Mouse (Mus musculus) midbrain, postnatal 0 days (tissue): ENCODE results near the gene Hpgd. TPM values are rescaled to one million over a fixed set of nuclear protein-coding genes. Genes with fewer than 3 reads are reported as not detected.

Source experiments
- ATAC-seq: fragments of 200-750 bp; cut with Nextera tagmentation; 2 replicates; pipeline ENCODE4 v1.8.0; 2017; ENCODE audit warnings: moderate number of reproducible peaks, mild to moderate bottlenecking, moderate TSS enrichment, moderate library complexity; ENCODE audit not compliant: low FRiP score
- DNase-seq: peaks from one replicate; pipeline ENCODE4 v3.0.0-alpha.2; 2015; ENCODE audit warnings: low spot score
- H3K27ac ChIP-seq: fragments of 300-500 bp; sonication (generic); 2 replicates; pipeline ENCODE4 v1.5.1; 2014; ENCODE audit warnings: low read depth, mild to moderate bottlenecking, low read length, mixed read lengths
- H3K27me3 ChIP-seq: fragments of 300-500 bp; sonication (generic); 2 replicates; pipeline ENCODE4 v1.6.1; 2014; ENCODE audit warnings: low read length, control low read depth, mixed read lengths; ENCODE audit not compliant: insufficient read depth
- H3K36me3 ChIP-seq: fragments of 300-500 bp; sonication (generic); 2 replicates; pipeline ENCODE4 v1.6.1; 2014; ENCODE audit warnings: low read length, control low read depth, mixed read lengths; ENCODE audit not compliant: insufficient read depth
- H3K4me1 ChIP-seq: fragments of 300-500 bp; sonication (generic); 2 replicates; pipeline ENCODE4 v1.6.1; 2014; ENCODE audit warnings: mild to moderate bottlenecking, control low read depth, antibody characterized with exemption, low read length, mixed read lengths; ENCODE audit not compliant: insufficient read depth
- H3K4me2 ChIP-seq: fragments of 300-500 bp; sonication (generic); 2 replicates; pipeline ENCODE4 v1.6.1; 2014; ENCODE audit warnings: low read depth, mild to moderate bottlenecking, low read length, mixed read lengths; ENCODE audit not compliant: poor library complexity, severe bottlenecking
- H3K4me3 ChIP-seq: fragments of 300-500 bp; sonication (generic); 2 replicates; pipeline ENCODE4 v1.5.1; 2014; ENCODE audit warnings: low read depth, mild to moderate bottlenecking, low read length, moderate library complexity
- H3K9ac ChIP-seq: fragments of 300-500 bp; sonication (generic); replicated peaks from 2 replicates; pipeline ENCODE4 v1.6.1; 2014; ENCODE audit warnings: mild to moderate bottlenecking, low read length, moderate library complexity, mixed read lengths; ENCODE audit not compliant: poor library complexity, severe bottlenecking
- H3K9me3 ChIP-seq: fragments of 300-500 bp; sonication (generic); 2 replicates; pipeline ENCODE4 v1.6.1; 2016; ENCODE audit warnings: low read length, control low read depth
- CTCF ChIP-seq: IDR thresholded peaks from 2 replicates; pipeline ENCODE4 v1.5.1; 2016; ENCODE audit warnings: antibody characterized with exemption, mild to moderate bottlenecking
- WGBS: fragments of 180-500 bp; shearing (Covaris S2); extraction: QIAGEN DNeasy Blood & Tissue Kit; methylation state at CpG from one replicate; pipeline ENCODE4 v1.1.7; 2014; 5-methylcytosine and 5-hydroxymethylcytosine counted together
- polyA plus RNA-seq: library from polyadenylated mRNA; unstranded; fragments of >200 nt; fragmentation: Nextera tagmentation; extraction: Ambion mirVana; gene quantifications from 2 replicates; pipeline ENCODE4 v1.2.1, GENCODE M21; 2015
- total RNA-seq: library from RNA; depleted of rRNA; stranded (reverse); fragments of >200 nt; gene quantifications from 2 replicates; pipeline ENCODE4 v1.2.3, GENCODE M21; 2014

Gene Hpgd
- total and polyA plus RNA-seq, 2 experiments from 2014 or later: 3.6 to 6.7 TPM

DNA sequence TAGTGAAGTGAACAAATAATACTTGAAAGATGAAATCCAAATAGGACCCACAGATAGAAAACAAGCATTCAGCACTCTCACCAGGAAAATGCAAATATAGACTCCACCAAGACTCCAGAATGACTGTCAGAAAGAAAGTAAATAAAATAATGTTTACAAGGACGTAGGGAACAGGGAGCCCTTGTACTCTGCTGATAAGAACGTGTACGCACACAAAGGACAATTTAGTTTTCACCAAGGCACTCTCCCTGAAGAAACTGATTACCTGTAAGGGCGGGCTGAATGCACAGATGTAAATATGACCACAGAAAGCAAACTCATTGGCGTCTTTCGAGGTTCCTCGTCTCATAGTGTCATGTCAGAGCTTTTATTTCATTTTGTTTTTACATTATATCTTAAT, 10.2 kb downstream of the Hpgd start:
- Histone ChIP-seq H3K27me3 (no peaks in the 10 kb centered on the region), H3K9ac (no peak overlapping the region), H3K4me3 (no peak overlapping the region), H3K4me2 (no peak overlapping the region), H3K27ac (no peak overlapping the region), H3K4me1 (no peaks in the 10 kb centered on the region), H3K36me3 (no peaks in the 10 kb centered on the region), H3K9me3 (no peaks in the 10 kb centered on the region)
- no peak for TF ChIP-seq CTCF
- 84% methylated on average over 7 of the region's 7 CpGs for WGBS
- DNase-seq (no peak), ATAC-seq (no peak)

DNA sequence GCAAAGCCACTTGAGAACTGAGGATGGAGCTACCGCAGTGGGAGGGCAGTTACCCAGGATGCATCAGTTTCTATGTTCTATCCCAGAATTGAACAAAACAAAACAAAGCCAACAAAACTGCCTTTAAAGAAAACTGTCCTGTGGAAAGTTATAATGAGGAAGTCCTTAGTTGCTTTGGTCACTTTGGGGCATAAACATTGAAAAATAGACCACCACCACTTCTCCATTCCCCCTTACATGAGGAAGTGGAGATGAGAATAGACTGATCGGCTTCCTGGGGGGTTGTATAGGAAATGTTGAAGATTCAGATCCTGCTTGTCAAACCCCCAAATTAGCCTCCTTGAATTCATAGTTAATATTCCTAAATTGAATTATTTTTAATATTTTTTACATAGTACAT, 19.2 kb downstream of the Hpgd start:
- no peak overlapping the region for H3K27ac ChIP-seq
- 95% methylated on average over 2 of the region's 2 CpGs for WGBS
- TF ChIP-seq CTCF: no peak
- no peak overlapping the region for H3K9ac ChIP-seq
- H3K27me3 ChIP-seq: no peaks in the 10 kb centered on the region
- peak; percentile 1 for DNase-seq
- no peaks in the 10 kb centered on the region for H3K36me3 ChIP-seq
- H3K9me3 ChIP-seq: no peaks in the 10 kb centered on the region
- no peak for ATAC-seq
- H3K4me1 ChIP-seq: no peaks in the 10 kb centered on the region
- no peak overlapping the region for H3K4me3 ChIP-seq
- no peak overlapping the region for H3K4me2 ChIP-seq

DNA sequence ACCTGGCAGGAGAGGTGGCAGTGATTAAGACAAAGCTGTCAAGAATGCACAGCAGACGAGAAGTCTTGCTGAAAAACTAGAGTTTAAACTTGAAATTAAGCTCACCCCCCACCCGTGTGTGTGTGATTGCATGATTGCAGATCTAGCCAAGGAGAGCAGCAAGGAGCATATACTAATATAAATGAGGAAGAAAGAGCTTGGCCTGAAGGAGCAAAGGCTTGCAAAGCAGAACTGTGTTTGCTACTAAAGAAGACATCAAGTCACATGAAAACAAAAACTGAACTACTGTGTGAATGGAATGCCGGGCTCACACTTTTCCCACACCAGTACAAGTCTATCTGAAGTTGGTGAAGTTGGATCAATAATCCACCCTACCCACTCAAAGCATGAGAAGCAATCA, 20.8 kb downstream of the Hpgd start:
- no peak overlapping the region for H3K27ac ChIP-seq
- no peak overlapping the region for H3K4me3 ChIP-seq
- WGBS: 75% methylated on average over 3 of the region's 3 CpGs
- H3K4me2 ChIP-seq: no peak overlapping the region
- no peaks in the 10 kb centered on the region for H3K27me3 ChIP-seq
- no peaks in the 10 kb centered on the region for H3K4me1 ChIP-seq
- no peak overlapping the region for H3K9ac ChIP-seq
- DNase-seq: no peak
- no peaks in the 10 kb centered on the region for H3K9me3 ChIP-seq
- ATAC-seq: no peak
- no peaks in the 10 kb centered on the region for H3K36me3 ChIP-seq
- TF ChIP-seq CTCF: no peak

DNA sequence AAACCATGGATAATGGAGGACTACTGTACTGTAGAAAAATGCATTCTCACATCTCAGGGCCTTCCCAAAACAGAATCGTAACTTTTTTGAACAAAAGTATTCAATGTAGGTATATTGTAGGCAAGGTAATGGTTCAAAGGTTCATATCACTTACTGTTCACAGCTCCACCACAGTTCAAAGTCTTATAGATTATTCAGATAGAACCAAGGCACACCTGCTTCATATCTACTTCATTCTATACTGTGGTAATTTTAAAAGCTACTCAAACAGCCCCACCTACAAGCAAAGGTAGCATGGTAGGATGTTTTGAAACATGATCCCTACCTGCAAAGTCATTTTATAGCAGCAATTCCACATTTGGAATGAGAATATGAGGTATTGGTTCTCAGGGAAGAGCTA, 28.9 kb downstream of the Hpgd start:
- no peak overlapping the region for H3K4me2 ChIP-seq
- no peak overlapping the region for H3K4me3 ChIP-seq
- no peak overlapping the region for H3K9ac ChIP-seq
- H3K36me3 ChIP-seq: no peaks in the 10 kb centered on the region
- no peaks in the 10 kb centered on the region for H3K4me1 ChIP-seq
- no peaks in the 10 kb centered on the region for H3K9me3 ChIP-seq
- WGBS: 87% methylated on average over 1 of the region's 1 CpGs
- ATAC-seq (no peak), DNase-seq (no peak)
- H3K27me3 ChIP-seq: no peaks in the 10 kb centered on the region
- H3K27ac ChIP-seq: no peak overlapping the region
- TF ChIP-seq CTCF: no peak

DNA sequence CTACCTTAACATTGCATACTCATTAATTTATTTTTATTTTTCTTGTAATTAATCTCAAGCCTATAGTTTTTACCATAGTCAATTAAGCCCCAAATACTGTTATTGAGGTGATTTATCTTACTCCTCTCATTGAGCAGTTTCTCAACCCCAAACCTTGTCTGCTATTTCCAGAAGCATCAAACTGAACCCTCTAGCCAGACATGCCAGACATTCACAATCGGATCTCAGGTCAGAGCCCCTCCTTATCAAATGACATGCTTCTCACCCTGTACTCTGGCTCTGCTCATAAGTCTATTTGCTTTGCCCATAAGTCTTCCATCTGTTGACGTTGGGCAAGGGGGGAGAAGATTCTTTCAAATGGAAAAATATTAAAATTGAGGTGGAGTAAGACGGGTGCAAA, 33.3 kb downstream of the Hpgd start:
- ATAC-seq: no peak
- TF ChIP-seq CTCF: no peak
- Histone ChIP-seq H3K36me3 (no peaks in the 10 kb centered on the region), H3K27me3 (no peaks in the 10 kb centered on the region), H3K9me3 (no peaks in the 10 kb centered on the region), H3K4me1 (no peaks in the 10 kb centered on the region), H3K27ac (no peak overlapping the region), H3K4me3 (no peak overlapping the region), H3K9ac (no peak overlapping the region), H3K4me2 (no peak overlapping the region)
- DNase-seq: no peak
- 65% methylated on average over 3 of the region's 3 CpGs for WGBS

DNA sequence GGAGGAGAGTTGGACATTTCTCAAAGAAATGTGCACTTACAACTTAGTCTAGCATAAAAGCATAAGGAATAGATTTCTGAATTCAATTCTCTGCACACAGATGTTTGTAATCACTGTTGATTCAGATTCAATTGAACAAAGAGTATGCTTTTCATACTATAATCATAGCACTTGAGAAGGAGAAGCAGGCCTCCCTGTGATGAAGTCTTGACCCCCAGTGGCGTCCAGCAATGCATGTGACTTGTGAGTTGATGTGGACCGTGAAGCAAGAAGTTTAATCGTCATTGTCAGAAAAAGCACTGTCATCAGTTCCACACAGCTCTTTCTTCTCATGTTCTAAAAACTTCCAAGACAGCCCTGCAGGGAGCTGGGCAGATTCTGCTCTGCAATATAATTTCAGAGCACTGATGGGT, 33.8 kb downstream of the Hpgd start:
- DNase-seq (no peak), ATAC-seq (no peak)
- Histone ChIP-seq H3K4me3 (no peak overlapping the region), H3K36me3 (no peaks in the 10 kb centered on the region), H3K27ac (no peak overlapping the region), H3K4me1 (no peaks in the 10 kb centered on the region), H3K4me2 (no peak overlapping the region), H3K9ac (no peak overlapping the region), H3K27me3 (no peaks in the 10 kb centered on the region), H3K9me3 (no peaks in the 10 kb centered on the region)
- WGBS: 42% methylated on average over 3 of the region's 3 CpGs
- TF ChIP-seq CTCF: no peak
